Mouse (Mus musculus) megakaryocyte, adult 5-6 weeks (primary cell): Measurements from ENCODE around the gene Mfsd13b. TPM values are rescaled to one million over a fixed set of nuclear protein-coding genes. Genes with fewer than 3 reads are reported as not detected.
A peak's percentile ranks its signal among the peaks of the same experiment; 100 is the strongest.

Experiments
- ATAC-seq: 2 replicates; pipeline ENCODE4 v1.8.0; 2016; ENCODE audit warnings: mild to moderate bottlenecking, inconsistent platforms; ENCODE audit not compliant: poor library complexity, severe bottlenecking
- total RNA-seq, 2 experiments: library from RNA; stranded (forward) in 1 of 2; stranded (reverse) in 1 of 2; fragments of 153-499, 151-499 nt in 1 of 2; fragments of 221-1000, 200-1000 nt in 1 of 2; gene quantifications; 2 replicates each; pipeline versions ENCODE4 v1.2.3 to v1.2.4; 2015 to 2017

Gene Mfsd13b
- total RNA-seq, 2 experiments from 2014 or later, result not detected

- peak; percentile 13; the same call in 1 of the 2 replicates for ATAC-seq
Measured at GRCm38 (mm10) chr7:121035161-121035721, 52.9 kb downstream of the Mfsd13b start.

DNA sequence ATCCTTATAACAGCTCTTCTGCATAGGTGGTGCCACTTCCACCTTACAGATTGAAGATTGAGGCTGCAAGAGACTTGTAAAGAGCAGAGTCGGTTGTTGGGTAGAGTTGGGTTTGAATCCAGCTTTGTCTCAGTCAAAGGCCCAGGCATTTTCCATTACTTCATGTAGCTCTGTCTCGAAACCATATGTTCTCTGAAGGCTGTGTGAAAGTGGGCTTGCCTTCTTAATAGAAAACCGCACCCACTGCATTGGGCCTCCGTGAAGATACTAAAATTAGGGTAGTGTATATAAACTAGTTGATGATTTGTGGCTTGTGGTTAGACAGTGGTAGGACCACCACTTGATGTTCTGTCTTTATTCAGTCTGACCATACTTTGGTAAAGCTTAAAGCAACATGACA lies 58.3 kb downstream of the Mfsd13b start:
- ATAC-seq, result no peak

DNA sequence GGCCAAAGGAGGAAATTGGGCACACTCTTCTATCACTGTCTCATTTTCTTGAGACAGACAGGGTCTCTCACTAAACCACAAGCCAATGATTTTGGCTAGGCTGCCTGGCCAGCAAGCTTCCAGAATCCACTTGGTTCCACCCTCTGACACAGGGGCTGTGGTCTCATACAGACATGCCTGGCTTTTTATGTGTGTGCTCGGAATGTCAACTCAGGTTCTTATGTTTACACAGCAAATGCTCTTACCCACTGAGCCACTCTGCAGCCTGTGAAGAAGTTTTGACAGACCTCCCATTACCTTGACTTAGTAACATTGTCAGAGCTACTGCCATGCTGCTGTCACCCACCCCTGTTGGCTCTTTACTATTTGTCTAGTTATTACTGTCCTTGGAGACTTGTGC lies 59.7 kb downstream of the Mfsd13b start:
- no peak for ATAC-seq

GRCm38 (mm10) chr7:121043004-121043403 lies 60.7 kb downstream of the Mfsd13b start:
- ATAC-seq, result no peak

DNA sequence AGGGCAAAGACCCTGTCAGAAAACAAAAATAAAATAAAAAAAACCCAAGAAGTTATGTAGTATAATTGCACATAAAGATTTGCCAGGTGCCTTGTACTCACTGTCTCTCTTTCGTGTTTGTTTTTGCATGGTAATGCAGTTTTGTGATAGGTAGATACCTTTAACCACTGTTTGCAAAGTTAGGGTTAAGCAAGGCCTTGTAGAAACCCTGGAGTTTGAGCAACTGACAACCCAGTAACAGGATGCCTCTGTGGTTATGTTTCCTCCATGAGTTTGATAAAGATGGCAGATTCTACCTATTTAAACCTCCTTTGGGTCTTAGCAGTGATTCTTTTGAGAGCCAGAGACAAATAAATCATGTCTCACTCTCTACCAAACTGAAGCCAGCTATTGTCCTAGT lies 61.2 kb downstream of the Mfsd13b start:
- peak; percentile 70 for ATAC-seq

GRCm38 (mm10) chr7:121044251-121044650 lies 61.9 kb downstream of the Mfsd13b start:
- no peak for ATAC-seq

GRCm38 (mm10) chr7:121045671-121046453 lies 63.6 kb downstream of the Mfsd13b start:
- ATAC-seq, result 0 out of 2 replicates have a peak, but pooled peaks have one; percentile 16

DNA sequence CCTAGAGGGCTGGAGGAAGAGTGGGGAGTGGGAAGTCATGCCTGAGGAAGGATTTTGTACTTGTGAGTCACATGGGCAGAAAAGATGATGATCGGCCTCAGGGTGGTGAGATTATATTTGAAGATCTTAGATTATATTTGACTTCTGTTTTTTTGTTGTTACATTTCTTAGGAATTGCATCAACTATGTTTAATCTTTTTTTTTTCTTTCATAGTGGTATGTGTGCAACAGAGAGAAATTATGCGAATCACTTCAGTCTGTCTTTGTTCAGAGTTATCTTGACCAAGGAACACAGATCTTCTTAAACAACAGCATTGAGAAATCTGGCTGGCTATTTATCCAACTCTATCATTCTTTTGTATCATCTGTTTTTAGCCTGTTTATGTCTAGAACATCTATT lies 65.3 kb downstream of the Mfsd13b start:
- ATAC-seq, result peak; percentile 40

- no peak for ATAC-seq
Measured at GRCm38 (mm10) chr7:121053071-121053470, 70.8 kb downstream of the Mfsd13b start.

DNA sequence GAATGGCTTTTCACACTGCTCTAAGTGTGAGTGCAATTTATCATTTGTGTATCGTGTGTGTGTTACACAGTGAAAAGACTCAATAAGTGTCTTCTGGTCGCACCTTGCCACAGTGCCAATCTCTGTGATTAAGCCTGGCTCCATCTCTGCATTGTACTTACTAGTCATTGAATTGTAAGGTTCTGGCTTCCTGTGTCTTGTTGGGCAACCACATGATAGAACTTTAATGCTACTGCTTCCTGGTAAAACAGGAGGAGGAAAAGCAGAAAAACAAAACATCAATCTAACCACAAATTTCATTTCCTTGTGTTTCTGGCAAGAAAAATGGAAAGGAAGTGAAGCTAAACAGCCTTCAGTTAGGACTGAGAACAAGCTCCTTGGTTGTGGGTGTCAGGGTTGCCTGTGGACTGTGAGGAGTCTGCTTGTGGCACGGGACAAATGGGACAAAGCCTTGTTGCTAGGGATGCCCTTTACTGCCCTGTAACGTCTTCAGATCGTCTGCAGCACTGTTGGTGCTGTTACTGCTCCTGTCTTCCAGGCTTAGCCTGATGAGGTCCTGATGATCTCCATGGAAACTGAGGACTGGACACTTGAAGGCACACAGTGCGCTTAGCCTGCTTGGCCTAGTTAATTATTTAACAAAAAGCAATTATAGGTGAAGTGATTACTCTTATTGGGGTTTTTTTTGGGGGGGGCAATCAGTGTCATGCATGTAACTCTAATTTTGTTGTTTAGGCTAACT lies 77.3 kb downstream of the Mfsd13b start:
- peak; percentile 46 for ATAC-seq

- ATAC-seq, result 0 out of 2 replicates have a peak, but pooled peaks have one; percentile 20
Measured at GRCm38 (mm10) chr7:121064309-121064708, 82.0 kb downstream of the Mfsd13b start.

Other genes starting within 250 kb of the Mfsd13b start
- 0.11 TPM in 1 of 2 replicates, not detected in the other for gene Vwa3a, start 243.2 kb upstream of the Mfsd13b start, total RNA-seq (2015)
- not detected in 2 replicates for gene Vwa3a, start 243.2 kb upstream of the Mfsd13b start, total RNA-seq (2017)
- gene Gm5737, start 170.1 kb upstream of the Mfsd13b start, total RNA-seq (2015), result not detected in 2 replicates
- not detected in 2 replicates for gene Gm5737, start 170.1 kb upstream of the Mfsd13b start, total RNA-seq (2017)
- gene Eef2k, start 139.7 kb upstream of the Mfsd13b start, total RNA-seq (2015), result 7.5 and 11.1 TPM in 2 replicates
- gene Eef2k, start 139.7 kb upstream of the Mfsd13b start, total RNA-seq (2017), result 23.5 and 26.1 TPM in 2 replicates
- gene Polr3e, start 64.8 kb upstream of the Mfsd13b start, total RNA-seq (2015), result 4.6 and 5.3 TPM in 2 replicates
- 9.8 and 11.6 TPM in 2 replicates for gene Polr3e, start 64.8 kb upstream of the Mfsd13b start, total RNA-seq (2017)
- gene Cdr2, start 197 bp upstream of the Mfsd13b start, total RNA-seq (2015), result 2.5 and 3.9 TPM in 2 replicates
- 4.3 and 6.8 TPM in 2 replicates for gene Cdr2, start 197 bp upstream of the Mfsd13b start, total RNA-seq (2017)
- 106 and 115 TPM in 2 replicates for gene Mettl9, start 51.9 kb downstream of the Mfsd13b start, total RNA-seq (2015)
- 138 and 164 TPM in 2 replicates for gene Mettl9, start 51.9 kb downstream of the Mfsd13b start, total RNA-seq (2017)
- gene Igsf6, start 92.1 kb downstream of the Mfsd13b start, total RNA-seq (2015), result 544 and 557 TPM in 2 replicates
- 478 and 480 TPM in 2 replicates for gene Igsf6, start 92.1 kb downstream of the Mfsd13b start, total RNA-seq (2017)
- 0.36 and 0.42 TPM in 2 replicates for gene Otoa, start 99.1 kb downstream of the Mfsd13b start, total RNA-seq (2015)
- gene Otoa, start 99.1 kb downstream of the Mfsd13b start, total RNA-seq (2017), result 0.11 and 0.24 TPM in 2 replicates